Mouse (Mus musculus): ENCODE results near the gene Sirt4.

Gene Sirt4

GRCm38 (mm10) chr5:115470766-115471531 lies 13.6 kb downstream of the Sirt4 start:
- peak; percentile 56 to 79 for DNase-seq (ENCODE audit: low spot score in 2 of 2)

- no peak for DNase-seq (ENCODE audit: low spot score in 2 of 2)
Measured at GRCm38 (mm10) chr5:115469791-115470190, 14.7 kb downstream of the Sirt4 start.

GRCm38 (mm10) chr5:115465642-115466420 lies 18.7 kb downstream of the Sirt4 start, which contains the start of gene Pla2g1b:
Pla2g1b (plus strand) TSS chr5:115466262.
- DNase-seq (ENCODE audit: low spot score in 2 of 2): no peak

- DNase-seq (ENCODE audit: low spot score in 2 of 2): no peak
Measured at GRCm38 (mm10) chr5:115464408-115465115, 20.0 kb downstream of the Sirt4 start.

DNA sequence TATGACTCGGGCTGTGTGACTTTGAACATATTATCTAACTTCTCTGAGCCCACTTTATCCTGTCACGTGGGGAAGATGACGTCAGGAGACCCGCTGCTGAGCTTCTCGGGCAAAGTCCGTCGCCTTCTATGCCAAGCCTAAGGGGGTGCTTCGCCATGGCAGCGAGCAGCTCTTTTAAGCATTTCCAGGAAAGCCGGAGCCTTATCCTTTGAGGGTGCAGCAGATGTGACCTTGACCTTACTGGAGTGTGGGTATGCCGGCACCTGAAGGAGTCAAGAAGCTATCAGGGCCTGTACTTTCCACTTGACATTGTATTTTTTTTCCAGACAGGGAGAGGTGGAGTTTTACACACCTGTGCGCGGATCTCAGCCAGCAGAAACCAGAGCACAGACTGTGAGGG lies 25.6 kb downstream of the Sirt4 start:
- DNase-seq (ENCODE audit: low spot score in 2 of 2): no peak

DNA sequence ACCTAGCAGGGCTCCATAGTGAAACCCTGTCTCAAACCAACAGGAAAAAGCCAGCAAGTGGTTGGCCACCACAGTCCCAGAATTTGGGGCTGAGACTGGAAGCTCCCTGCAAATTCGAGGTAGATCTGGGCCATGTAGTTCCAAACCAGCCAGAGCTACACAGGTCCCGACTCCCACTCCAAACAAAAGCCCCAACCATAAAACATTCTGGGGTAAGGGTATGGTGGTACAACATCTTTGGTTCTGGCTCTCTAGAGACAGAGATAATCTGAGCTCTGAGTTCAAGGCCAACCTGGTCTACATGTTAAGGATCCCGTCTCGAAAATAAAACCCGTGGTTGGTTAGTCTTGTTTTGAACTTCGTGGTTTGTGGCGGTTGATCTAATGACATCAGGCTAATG lies 28.7 kb downstream of the Sirt4 start:
- DNase-seq (ENCODE audit: low spot score in 2 of 2): no peak

- no peak for DNase-seq (ENCODE audit: low spot score in 2 of 2)
Measured at GRCm38 (mm10) chr5:115454422-115455090, 30.0 kb downstream of the Sirt4 start.

DNA sequence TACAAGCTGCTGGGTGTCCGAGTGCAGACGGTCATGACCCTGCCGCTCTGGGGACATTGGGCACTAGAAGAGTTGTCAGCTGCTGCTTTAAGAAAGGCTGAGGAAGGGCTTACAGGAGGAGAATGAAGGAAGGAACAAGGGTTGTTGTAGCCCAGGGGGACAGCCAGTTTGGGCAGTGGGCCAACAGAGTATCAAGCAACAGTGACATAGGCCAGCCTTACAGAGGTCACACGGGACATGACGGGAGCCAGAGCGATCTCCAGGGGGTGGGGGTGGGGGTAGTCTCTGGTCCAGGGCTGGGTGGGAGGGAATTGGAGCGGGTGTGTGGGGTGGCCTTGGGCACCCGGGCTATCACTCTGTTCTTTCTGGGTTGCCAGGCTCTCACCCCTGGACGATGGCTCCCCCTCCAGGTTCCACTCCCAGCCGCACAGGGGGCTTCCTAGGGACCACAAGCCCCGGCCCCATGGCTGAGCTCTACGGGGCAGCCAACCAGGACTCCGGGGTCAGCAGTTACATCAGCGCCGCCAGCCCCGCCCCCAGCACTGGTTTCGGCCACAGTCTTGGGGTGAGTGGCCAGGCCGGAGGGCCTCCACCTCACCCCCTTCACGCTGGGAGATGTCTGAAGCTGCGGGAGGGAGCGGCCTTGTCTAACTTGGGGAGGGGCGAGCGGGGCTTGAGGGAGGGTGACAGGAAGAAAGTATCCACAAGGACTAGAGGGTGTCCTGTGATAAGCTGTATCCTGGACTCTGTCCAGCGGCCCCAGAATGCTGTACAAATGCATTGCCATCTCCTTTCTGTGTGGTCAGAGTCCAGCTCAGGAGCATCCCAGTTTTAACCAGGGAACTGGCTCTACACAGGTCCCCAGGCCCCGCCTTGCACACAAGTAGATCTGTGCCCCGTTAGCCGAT lies 33.9 kb downstream of the Sirt4 start:
- DNase-seq (ENCODE audit: low spot score in 2 of 2): no peak

DNA sequence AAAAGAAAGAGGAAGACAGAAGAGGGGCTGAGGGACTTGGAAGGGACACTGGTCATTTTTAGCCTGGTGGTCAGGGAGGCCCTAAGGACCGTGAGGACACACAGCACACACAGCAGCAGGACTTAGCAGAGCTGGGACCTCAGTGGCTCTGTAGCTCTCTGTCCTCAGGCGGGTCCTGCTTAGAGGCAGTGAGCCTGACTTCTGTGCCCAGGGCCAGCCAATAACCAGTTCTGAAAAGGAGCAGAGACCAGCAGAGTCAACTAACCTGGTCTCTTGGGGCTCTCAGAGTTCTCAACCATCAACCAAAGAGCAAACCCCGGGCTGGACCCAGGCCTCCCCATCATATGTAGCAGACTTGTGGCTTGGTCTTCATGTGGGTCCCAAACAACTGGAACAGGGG lies 35.3 kb downstream of the Sirt4 start:
- no peak for DNase-seq (ENCODE audit: low spot score in 2 of 2)

- no peak for DNase-seq (ENCODE audit: low spot score in 2 of 2)
Measured at GRCm38 (mm10) chr5:115447108-115447507, 37.4 kb downstream of the Sirt4 start.

GRCm38 (mm10) chr5:115444130-115444529 lies 40.4 kb downstream of the Sirt4 start:
- DNase-seq (ENCODE audit: low spot score in 2 of 2): no peak

- peak; percentile 11 to 50 for DNase-seq (ENCODE audit: low spot score in 2 of 2)
Measured at GRCm38 (mm10) chr5:115442663-115443062, 41.9 kb downstream of the Sirt4 start.

GRCm38 (mm10) chr5:115441205-115441849 lies 43.2 kb downstream of the Sirt4 start:
- peak; percentile 45 to 73 for DNase-seq (ENCODE audit: low spot score in 2 of 2)

GRCm38 (mm10) chr5:115438667-115439066 lies 45.9 kb downstream of the Sirt4 start:
- no peak for DNase-seq (ENCODE audit: low spot score in 2 of 2)

DNA sequence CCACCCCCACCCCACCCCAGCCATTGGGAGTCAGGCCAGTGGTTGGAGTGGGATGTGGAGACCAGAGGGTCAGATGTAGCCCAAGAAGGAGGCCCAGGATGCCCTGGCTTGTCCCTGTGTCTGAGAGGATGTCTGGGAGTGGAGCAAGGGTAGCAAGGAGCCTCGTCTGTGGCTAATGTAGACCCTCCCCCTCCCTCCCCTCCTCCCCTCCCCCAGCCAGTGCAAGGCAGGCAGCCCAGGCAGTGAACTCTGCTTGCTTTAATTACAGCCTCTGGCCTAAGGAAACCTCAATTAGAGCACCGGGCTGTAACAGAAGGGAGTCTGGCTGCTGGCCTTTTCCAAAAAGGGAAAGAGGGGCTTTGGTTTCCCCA lies 46.6 kb downstream of the Sirt4 start:
- DNase-seq (ENCODE audit: low spot score in 2 of 2): no peak

DNA sequence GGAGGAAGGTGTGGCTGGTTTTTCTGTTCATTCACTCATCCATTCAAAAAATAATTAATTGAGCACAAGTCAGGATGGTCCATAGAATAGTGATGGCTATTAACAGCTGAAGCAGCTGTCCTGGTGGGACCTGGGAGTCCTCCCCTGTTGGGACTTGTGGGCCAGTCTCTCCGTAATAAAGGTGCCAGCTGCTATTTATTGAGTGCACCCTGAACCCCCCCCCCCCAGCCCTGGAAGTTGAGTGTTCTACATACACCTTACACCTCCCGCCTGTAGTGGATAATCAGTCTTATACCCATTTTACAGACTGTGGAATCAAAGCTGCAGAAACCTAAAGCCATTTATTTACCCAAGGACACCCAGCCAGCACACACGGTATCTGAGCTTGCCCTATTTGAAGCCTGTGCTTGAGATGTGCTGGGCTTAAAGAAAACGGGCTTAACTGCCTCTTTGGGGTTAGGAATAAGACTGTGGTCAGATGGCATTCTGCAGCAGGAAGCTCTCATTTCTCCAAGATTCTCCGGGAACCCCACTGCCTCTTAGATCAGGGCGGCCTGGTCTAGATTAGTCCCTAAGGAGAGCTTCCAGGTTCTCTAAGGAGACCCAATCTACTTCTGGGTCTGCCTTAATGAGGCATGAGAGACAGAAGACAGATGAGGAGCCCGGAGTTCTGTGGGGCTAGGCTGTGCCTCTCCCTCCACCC lies 47.1 kb downstream of the Sirt4 start:
- DNase-seq (ENCODE audit: low spot score in 2 of 2): no peak

- DNase-seq (ENCODE audit: low spot score in 2 of 2): no peak
Measured at GRCm38 (mm10) chr5:115436421-115437124, 48.0 kb downstream of the Sirt4 start.

DNA sequence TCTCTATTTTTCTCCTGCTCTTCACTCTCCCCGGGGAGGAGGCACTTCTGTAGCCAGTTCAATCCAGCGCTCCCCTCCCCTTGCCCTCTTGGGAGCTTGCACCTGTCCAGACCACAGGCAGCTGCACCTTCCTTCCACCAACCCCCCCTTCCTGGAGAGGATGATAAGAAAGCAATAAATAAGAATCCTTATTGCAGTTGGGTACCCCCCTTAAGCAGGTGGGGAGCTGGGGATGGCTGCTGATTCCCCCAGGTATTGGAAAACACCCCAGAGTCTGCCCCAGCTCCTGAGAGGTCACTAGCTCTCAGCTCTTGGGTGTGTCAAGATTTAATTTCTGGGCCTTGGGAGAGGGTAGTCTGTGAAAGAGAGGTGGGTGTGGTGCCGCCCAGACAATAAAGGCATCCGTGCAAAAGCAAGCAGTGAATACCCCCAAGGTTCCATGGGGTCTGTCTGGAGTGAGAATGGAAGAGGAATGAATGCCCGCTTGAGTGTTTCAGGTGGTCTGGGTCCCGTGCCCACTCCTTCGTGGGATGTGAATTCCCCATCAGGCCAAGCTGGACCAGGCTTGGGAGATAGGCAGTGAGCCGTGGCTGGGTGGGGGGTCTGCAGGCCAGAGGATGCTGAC lies 48.7 kb downstream of the Sirt4 start:
- DNase-seq (ENCODE audit: low spot score in 2 of 2): no peak

Data from spleen, postnatal 10 days (tissue).